Mouse (Mus musculus) frontal cortex, postnatal 36 days (tissue): Measurements from ENCODE around the gene Cnot8.

Experiments
- DNase-seq, 2 experiments: peaks; one replicate each; pipeline ENCODE4 v3.0.0; 2022; ENCODE audit warnings: low spot score in 2 of 2

Gene Cnot8

DNA sequence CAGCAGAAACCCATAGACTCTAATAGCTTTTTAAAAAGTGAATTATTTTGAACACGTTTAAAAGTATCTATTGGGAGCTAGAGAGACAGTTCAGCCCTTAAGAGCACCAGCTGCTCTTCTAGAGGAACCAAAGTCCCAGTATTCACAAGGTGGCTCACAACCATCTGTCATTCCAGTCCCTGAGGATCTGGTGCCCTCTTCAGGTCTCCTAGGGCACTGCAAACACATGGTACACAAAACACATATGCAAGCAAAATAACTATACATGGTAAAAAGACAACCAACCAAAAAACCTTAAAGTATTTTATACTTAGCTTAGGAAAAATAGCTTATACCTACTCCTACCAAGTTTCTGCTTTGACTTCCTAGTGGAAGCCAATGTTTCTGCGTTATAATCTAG, 61.1 kb downstream of the Cnot8 start:
- DNase-seq: no peak

DNA sequence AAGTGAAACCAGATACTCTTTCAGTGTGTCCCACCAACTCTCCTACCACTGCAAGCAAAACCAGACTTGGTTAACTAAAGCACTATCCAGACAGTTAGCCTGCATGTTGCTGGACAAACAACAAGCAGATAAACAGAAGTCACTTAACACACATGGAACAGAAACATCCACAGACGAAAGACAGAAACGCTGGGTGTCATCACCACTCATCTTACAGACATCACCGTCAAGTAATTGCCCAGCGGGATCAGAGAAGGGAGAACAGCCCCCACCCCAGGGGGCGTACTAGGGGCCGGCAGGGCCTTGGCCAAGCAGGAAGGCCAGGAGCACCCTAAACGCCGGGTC, 63.8 kb downstream of the Cnot8 start:
- DNase-seq: no peak
